Mouse (Mus musculus) forebrain, embryonic 14.5 days (tissue): Measurements from ENCODE around the gene Prss44. TPM values are rescaled to one million over a fixed set of nuclear protein-coding genes. Genes with fewer than 3 reads are reported as not detected.

ENCODE experiments used
- ATAC-seq: fragments of 200-750 bp; cut with Nextera tagmentation; 2 replicates; pipeline ENCODE4 v1.8.0; 2017; ENCODE audit warnings: mild to moderate bottlenecking, moderate library complexity
- DNase-seq: peaks from one replicate; pipeline ENCODE4 v3.0.0-alpha.2; 2015; ENCODE audit warnings: low spot score
- H3K27ac ChIP-seq: fragments of 300-500 bp; sonication (generic); 2 replicates; pipeline ENCODE4 v1.5.1; 2014; ENCODE audit warnings: low read depth, mild to moderate bottlenecking, control low read depth, low read length, moderate library complexity
- H3K27me3 ChIP-seq: fragments of 300-500 bp; sonication (generic); replicated peaks from 2 replicates; pipeline ENCODE4 v1.6.1; 2014; ENCODE audit warnings: low read length, control low read depth, mixed read lengths; ENCODE audit not compliant: control insufficient read depth, insufficient read depth
- H3K36me3 ChIP-seq: fragments of 300-500 bp; sonication (generic); 2 replicates; pipeline ENCODE4 v1.6.1; 2014; ENCODE audit warnings: low read length, control low read depth; ENCODE audit not compliant: control insufficient read depth, insufficient read depth
- H3K4me1 ChIP-seq: fragments of 300-500 bp; sonication (generic); 2 replicates; pipeline ENCODE4 v1.6.1; 2014; ENCODE audit warnings: antibody characterized with exemption, low read length, control low read depth; ENCODE audit not compliant: control insufficient read depth, insufficient read depth
- H3K4me2 ChIP-seq: fragments of 300-500 bp; sonication (generic); 2 replicates; pipeline ENCODE4 v1.6.1; 2014; ENCODE audit warnings: mild to moderate bottlenecking, control low read depth, low read length
- H3K4me3 ChIP-seq: fragments of 300-500 bp; sonication (generic); 2 replicates; pipeline ENCODE4 v1.5.1; 2014; ENCODE audit warnings: low read depth, low read length, control low read depth
- H3K9ac ChIP-seq: fragments of 300-500 bp; sonication (generic); 2 replicates; pipeline ENCODE4 v1.6.1; 2014; ENCODE audit warnings: mild to moderate bottlenecking, low read length, control low read depth, moderate library complexity
- H3K9me3 ChIP-seq: fragments of 300-500 bp; sonication (generic); replicated peaks from 2 replicates; pipeline ENCODE4 v1.6.1; 2016; ENCODE audit warnings: low read length, control low read depth, mixed read lengths; ENCODE audit not compliant: control insufficient read depth
- WGBS: fragments of 180-500 bp; shearing (Covaris S2); extraction: QIAGEN DNeasy Blood & Tissue Kit; methylation state at CpG from one replicate; pipeline ENCODE4 v1.1.7; 2014; 5-methylcytosine and 5-hydroxymethylcytosine counted together
- polyA plus RNA-seq: library from polyadenylated mRNA; unstranded; fragments of >200 nt; fragmentation: Nextera tagmentation; extraction: Ambion mirVana; gene quantifications from 2 replicates; pipeline ENCODE4 v1.2.1, GENCODE M21; 2014

The Prss44 gene
- polyA plus RNA-seq, 1 experiment from 2014 or later: not detected

DNA sequence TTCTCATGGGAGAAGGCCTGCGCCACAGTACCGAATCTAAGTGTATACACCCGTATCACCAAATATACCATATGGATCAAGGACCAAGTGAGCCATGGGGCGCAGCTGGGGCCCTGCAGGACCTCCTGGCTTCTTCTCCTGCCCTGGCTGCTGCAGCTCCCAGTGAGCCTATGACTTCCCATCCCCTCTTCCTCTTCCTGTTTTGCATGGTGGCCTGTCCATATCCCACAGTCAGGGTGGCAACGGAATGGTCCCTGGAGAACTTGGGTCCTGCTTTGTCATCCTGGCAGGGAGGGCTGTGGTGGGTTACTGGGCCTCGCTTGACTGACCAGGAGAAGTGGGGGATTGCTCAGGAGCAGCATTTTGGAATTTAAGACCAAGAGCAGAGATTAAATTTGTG lies 27.1 kb downstream of the Prss44 start:
- DNase-seq (no peak), ATAC-seq (no peak)
- WGBS: 82% methylated on average over 6 of the region's 6 CpGs
- H3K4me3 ChIP-seq: no peak overlapping the region
- H3K36me3 ChIP-seq: no peaks in the 10 kb centered on the region
- no peaks in the 10 kb centered on the region for H3K9me3 ChIP-seq
- no peak overlapping the region for H3K27ac ChIP-seq
- no peaks in the 10 kb centered on the region for H3K4me1 ChIP-seq
- H3K27me3 ChIP-seq: no peaks in the 10 kb centered on the region
- no peak overlapping the region for H3K9ac ChIP-seq
- H3K4me2 ChIP-seq: no peak overlapping the region

DNA sequence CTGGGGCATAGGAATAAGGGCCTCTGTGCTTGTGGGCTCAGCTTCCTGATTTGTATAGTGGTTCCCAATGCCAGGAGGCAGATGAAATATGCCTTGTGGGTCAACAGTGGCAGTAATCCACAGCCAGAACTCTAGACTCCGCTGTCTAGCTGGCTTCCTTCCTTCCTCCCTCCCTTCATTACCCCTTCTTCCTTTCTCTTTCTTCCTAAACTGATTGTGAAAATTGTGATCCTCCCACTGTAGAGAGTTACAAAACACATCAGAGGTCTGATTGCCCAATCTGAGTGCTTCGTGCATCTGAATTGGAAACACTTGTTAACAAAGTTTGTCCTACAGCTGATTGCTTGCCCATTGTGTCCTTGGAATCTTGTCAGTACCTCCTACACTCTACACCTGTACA lies 27.6 kb downstream of the Prss44 start:
- H3K36me3 ChIP-seq: no peaks in the 10 kb centered on the region
- no peak overlapping the region for H3K4me2 ChIP-seq
- no peaks in the 10 kb centered on the region for H3K4me1 ChIP-seq
- 78% methylated on average over 2 of the region's 2 CpGs for WGBS
- H3K9me3 ChIP-seq: no peaks in the 10 kb centered on the region
- H3K27ac ChIP-seq: no peak overlapping the region
- H3K27me3 ChIP-seq: no peaks in the 10 kb centered on the region
- no peak for DNase-seq
- H3K4me3 ChIP-seq: no peak overlapping the region
- no peak for ATAC-seq
- H3K9ac ChIP-seq: no peak overlapping the region

GRCm38 (mm10) chr9:110844206-110844605 lies 30.4 kb downstream of the Prss44 start, which contains the start of gene Prss46:
Gene Prss46 (plus strand): TSS chr9:110844506.
- no peak within 1 kb of the TSS for H3K9ac ChIP-seq
- H3K4me3 ChIP-seq: no peak within 1 kb of the TSS
- ATAC-seq: no peak
- H3K4me1 ChIP-seq: no peaks in the 10 kb centered on the region
- H3K36me3 ChIP-seq: no peaks in the 10 kb centered on the region
- 91% methylated on average over 10 of the region's 10 CpGs for WGBS
- no peak within 1 kb of the TSS for H3K4me2 ChIP-seq
- DNase-seq: no peak
- H3K27me3 ChIP-seq: no peaks in the 10 kb centered on the region
- no peak within 1 kb of the TSS for H3K27ac ChIP-seq
- H3K9me3 ChIP-seq: no peaks in the 10 kb centered on the region

- no peaks in the 10 kb centered on the region for H3K27me3 ChIP-seq
- no peak overlapping the region for H3K4me3 ChIP-seq
- H3K9ac ChIP-seq: no peak overlapping the region
- DNase-seq (no peak), ATAC-seq (no peak)
- no peaks in the 10 kb centered on the region for H3K4me1 ChIP-seq
- no peaks in the 10 kb centered on the region for H3K36me3 ChIP-seq
- 81% methylated on average over 7 of the region's 7 CpGs for WGBS
- H3K4me2 ChIP-seq: no peak overlapping the region
- H3K27ac ChIP-seq: no peak overlapping the region
- no peaks in the 10 kb centered on the region for H3K9me3 ChIP-seq
Observed at GRCm38 (mm10) chr9:110849162-110849561, 35.4 kb downstream of the Prss44 start.

- Histone ChIP-seq H3K4me2 (no peak overlapping the region), H3K27me3 (0 out of 2 replicates have a peak, but pooled peaks cover 8% of the 10 kb centered on the region), H3K36me3 (no peaks in the 10 kb centered on the region), H3K4me3 (no peak overlapping the region), H3K9me3 (no peaks in the 10 kb centered on the region), H3K4me1 (0 out of 2 replicates have a peak, but pooled peaks cover 3% of the 10 kb centered on the region), H3K9ac (no peak overlapping the region), H3K27ac (no peak overlapping the region)
- no peak for DNase-seq
- no peak for ATAC-seq
- WGBS: 78% methylated on average over 7 of the region's 7 CpGs
Observed at GRCm38 (mm10) chr9:110855903-110856302, 42.1 kb downstream of the Prss44 start.

DNA sequence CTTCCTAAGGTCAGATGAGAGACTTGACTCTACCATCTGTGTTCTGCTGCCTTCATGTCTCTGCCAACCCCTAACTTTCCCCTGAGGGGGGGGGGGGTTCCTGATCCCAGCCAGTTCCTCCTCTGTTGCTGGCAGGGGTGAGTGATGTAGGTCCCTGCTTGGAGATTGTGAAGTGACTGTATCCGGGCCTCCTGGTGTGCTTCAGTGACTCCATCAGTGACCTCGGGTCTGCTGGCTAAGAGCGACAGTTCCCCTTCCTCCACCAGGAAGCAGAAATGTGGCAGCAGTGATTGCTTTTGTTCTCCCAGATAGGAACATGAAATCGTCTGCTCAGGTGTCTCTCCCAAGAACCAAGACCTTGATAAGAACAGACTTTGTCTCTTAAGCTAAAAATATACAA lies 43.1 kb downstream of the Prss44 start:
- 0 out of 2 replicates have a peak, but pooled peaks cover 8% of the 10 kb centered on the region for H3K27me3 ChIP-seq
- H3K9ac ChIP-seq: no peak overlapping the region
- DNase-seq (no peak), ATAC-seq (no peak)
- H3K27ac ChIP-seq: no peak overlapping the region
- no peak overlapping the region for H3K4me2 ChIP-seq
- no peaks in the 10 kb centered on the region for H3K9me3 ChIP-seq
- WGBS: 75% methylated on average over 4 of the region's 4 CpGs
- H3K36me3 ChIP-seq: no peaks in the 10 kb centered on the region
- no peak overlapping the region for H3K4me3 ChIP-seq
- H3K4me1 ChIP-seq: 0 out of 2 replicates have a peak, but pooled peaks cover 3% of the 10 kb centered on the region

DNA sequence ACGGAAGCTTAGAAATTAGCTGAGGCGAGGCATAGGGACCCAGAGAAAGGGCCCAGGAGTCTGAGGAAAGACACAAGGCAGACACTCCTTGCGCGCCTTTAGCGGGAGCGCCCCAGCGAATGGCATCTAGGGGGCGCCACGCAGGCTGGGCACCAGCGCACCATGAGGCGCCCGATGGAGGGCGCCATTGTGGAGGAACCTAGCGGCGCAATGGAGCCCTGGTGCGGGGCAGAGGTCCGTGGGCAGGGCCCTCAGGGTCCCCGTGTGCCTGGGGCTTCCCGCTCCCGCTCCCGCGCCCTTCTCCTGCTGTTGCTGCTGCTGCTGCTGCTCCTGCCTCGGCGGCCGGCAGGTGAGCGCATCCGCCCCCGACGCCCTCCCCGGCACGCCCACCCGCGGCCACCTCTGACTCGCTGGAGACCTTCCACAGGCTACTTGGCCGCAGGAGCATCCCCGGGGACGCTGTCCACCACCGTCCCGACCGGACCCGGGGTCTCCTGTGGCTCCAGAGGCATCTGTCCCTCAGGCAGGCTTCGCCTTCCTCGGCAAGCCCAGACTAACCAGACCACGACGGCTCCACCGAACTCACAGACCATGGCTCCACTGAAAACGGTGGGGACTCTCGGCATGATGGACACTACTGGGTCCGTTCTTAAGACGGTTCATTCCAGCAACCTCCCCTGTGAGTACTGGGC lies 44.1 kb downstream of the Prss44 start, which contains the start of gene Prss50:
Gene Prss50, plus strand, starts transcription at position 187 of the 692 bp plus-strand sequence.
- ATAC-seq (no peak), DNase-seq (peak; percentile 23)
- Histone ChIP-seq H3K9ac (0 out of 2 replicates have a peak within 1 kb of the TSS, but pooled peaks have one; percentile 21), H3K9me3 (no peaks in the 10 kb centered on the region), H3K4me3 (peak within 1 kb of the TSS; percentile 15; the same call in 1 of the 2 replicates), H3K36me3 (no peaks in the 10 kb centered on the region), H3K4me2 (peak within 1 kb of the TSS; percentile 44), H3K4me1 (0 out of 2 replicates have a peak, but pooled peaks cover 3% of the 10 kb centered on the region), H3K27me3 (0 out of 2 replicates have a peak, but pooled peaks cover 8% of the 10 kb centered on the region), H3K27ac (no peak within 1 kb of the TSS)
- WGBS: 9% methylated on average over 41 of the region's 50 CpGs

GRCm38 (mm10) chr9:110858523-110858922 lies 44.7 kb downstream of the Prss44 start:
- DNase-seq: no peak
- Histone ChIP-seq H3K4me2 (no peak overlapping the region), H3K4me1 (0 out of 2 replicates have a peak, but pooled peaks cover 3% of the 10 kb centered on the region), H3K4me3 (no peak overlapping the region), H3K27me3 (0 out of 2 replicates have a peak, but pooled peaks cover 8% of the 10 kb centered on the region), H3K36me3 (no peaks in the 10 kb centered on the region), H3K9ac (no peak overlapping the region), H3K27ac (no peak overlapping the region), H3K9me3 (no peaks in the 10 kb centered on the region)
- ATAC-seq: no peak
- 59% methylated on average over 5 of the region's 5 CpGs for WGBS

GRCm38 (mm10) chr9:110858967-110859596 lies 45.3 kb downstream of the Prss44 start:
- no peak overlapping the region for H3K4me3 ChIP-seq
- 83% methylated on average over 5 of the region's 5 CpGs for WGBS
- no peaks in the 10 kb centered on the region for H3K36me3 ChIP-seq
- H3K4me1 ChIP-seq: 0 out of 2 replicates have a peak, but pooled peaks cover 3% of the 10 kb centered on the region
- no peaks in the 10 kb centered on the region for H3K9me3 ChIP-seq
- H3K4me2 ChIP-seq: no peak overlapping the region
- DNase-seq (no peak), ATAC-seq (no peak)
- H3K9ac ChIP-seq: no peak overlapping the region
- 0 out of 2 replicates have a peak, but pooled peaks cover 8% of the 10 kb centered on the region for H3K27me3 ChIP-seq
- no peak overlapping the region for H3K27ac ChIP-seq
